In the genomic region with DNA sequence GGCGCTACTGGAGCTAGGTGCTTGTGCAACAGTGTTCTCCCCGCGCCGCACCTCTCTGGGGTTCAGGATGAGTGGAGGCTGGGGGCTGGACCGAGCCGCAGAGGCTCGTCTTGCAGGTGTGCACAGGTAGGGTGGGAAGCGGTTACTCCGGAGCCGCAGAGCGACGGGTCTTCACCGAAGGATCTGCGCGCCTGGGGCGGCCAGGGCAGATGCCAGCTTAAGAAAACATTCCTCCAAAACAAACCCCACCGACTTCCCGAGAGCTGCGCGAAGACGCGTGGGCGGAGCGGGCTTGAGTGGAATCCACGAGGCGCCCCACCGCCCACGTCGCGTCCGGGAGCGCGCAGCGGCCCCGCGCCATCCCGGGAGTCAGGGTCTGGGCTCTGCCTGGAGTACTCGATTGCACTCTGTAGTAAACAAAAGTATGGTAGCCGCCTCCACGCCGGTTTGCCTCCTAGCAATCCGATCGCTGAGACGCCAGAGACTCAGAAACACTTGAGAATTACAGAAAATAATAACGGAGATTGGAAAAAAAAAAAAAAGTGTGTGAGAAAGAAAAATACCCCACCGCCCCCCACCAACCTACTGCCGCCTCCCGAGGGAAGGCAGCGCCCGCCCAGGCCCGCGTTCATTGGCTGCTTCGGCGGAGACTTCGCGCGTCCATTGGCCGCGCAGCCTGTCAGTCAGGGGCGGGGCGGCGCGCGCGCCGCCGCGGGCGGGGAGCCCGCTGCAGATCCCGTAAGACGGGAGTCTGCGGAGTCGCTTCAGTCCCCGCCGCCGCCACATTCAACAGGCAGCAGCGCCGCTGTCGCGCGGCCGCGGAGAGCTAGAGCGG, we compare ENCODE assay signal across 1 mouse cellular context.
TF ChIP-seq lines count a peak whose summit lies in the region.

TSS of gene Foxo1 (plus strand) at position 685 of the 835 bp plus-strand sequence.

TF ChIP-seq in CH12.LX, 34 proteins besides CTCF, POLR2A, EP300 and RAD21 (continued from another document):
- TF ChIP-seq POLR2AphosphoS2 (IDR thresholded peaks at IDR 0.05; ENCODE audit: low read depth, low read length) (no peak), NRF1 (IDR thresholded peaks at IDR 0.05; ENCODE audit: low read depth, low read length) (peak; percentile 72), CHD1 (IDR thresholded peaks at IDR 0.05; ENCODE audit: low read depth, low read length) (0 out of 2 replicates have a peak, but pooled peaks have one; percentile 61), ELF1 (IDR thresholded peaks at IDR 0.05; ENCODE audit: low read depth, low read length) (no peak), MAX (IDR thresholded peaks at IDR 0.05; ENCODE audit: low read length) (no peak; the same call in 1 of the 2 replicates), BHLHE40 (IDR thresholded peaks at IDR 0.05; ENCODE audit: low read depth, low read length) (no peak), SIN3A (IDR thresholded peaks at IDR 0.05; ENCODE audit: low read length) (peak; percentile 69), ZC3H11A (IDR thresholded peaks at IDR 0.05; ENCODE audit: low read depth, low read length) (no peak), GABPA (IDR thresholded peaks at IDR 0.05; ENCODE audit: insufficient replicate concordance, low read depth, low read length) (no peak), TBP (conservative IDR thresholded peaks at IDR 0.05; ENCODE audit: low read depth, low read length) (peak; percentile 76), MAFK (IDR thresholded peaks at IDR 0.05; ENCODE audit: insufficient replicate concordance, low read length) (no peak), JUN (IDR thresholded peaks at IDR 0.05; ENCODE audit: insufficient read depth, low read depth, low read length) (no peak), ZKSCAN1 (IDR thresholded peaks at IDR 0.05; ENCODE audit: borderline replicate concordance, low read depth, low read length) (no peak), PAX5 (IDR thresholded peaks at IDR 0.05; ENCODE audit: low read length) (no peak), ZMIZ1 (IDR thresholded peaks at IDR 0.05; ENCODE audit: low read depth, low read length) (peak; percentile 68; the same call in 1 of the 2 replicates), USF1 (IDR thresholded peaks at IDR 0.05; ENCODE audit: low read depth, low read length) (no peak), ETS1 (conservative IDR thresholded peaks at IDR 0.05; ENCODE audit: low read depth, low read length) (no peak), MAZ (IDR thresholded peaks at IDR 0.05; ENCODE audit: low read depth, low read length) (no peak; the same call in 1 of the 2 replicates), RCOR1 (conservative IDR thresholded peaks at IDR 0.05; ENCODE audit: low read depth, low read length) (no peak; the same call in 1 of the 2 replicates), KAT2A (IDR thresholded peaks at IDR 0.05; ENCODE audit: insufficient replicate concordance, low read length) (no peak), NELFE (IDR thresholded peaks at IDR 0.05; ENCODE audit: low read depth, low read length) (peak; percentile 78; the same call in 1 of the 2 replicates), CHD2 (IDR thresholded peaks at IDR 0.05; ENCODE audit: low read length) (peak; percentile 90), JUND (conservative IDR thresholded peaks at IDR 0.05; ENCODE audit: low read depth, low read length) (no peak), TCF12 (IDR thresholded peaks at IDR 0.05; ENCODE audit: low read depth, low read length) (peak; percentile 83), ZNF384 (IDR thresholded peaks at IDR 0.05; ENCODE audit: low read depth, low read length) (peak; percentile 86)
